Mouse (Mus musculus): ENCODE results near the gene AL607142.1. TPM values are rescaled to one million over a fixed set of nuclear protein-coding genes. Genes with fewer than 3 reads are reported as not detected.

AL607142.1 gene
- total and polyA plus RNA-seq, 2 experiments from 2014 or later = not detected

GRCm38 (mm10) chr4:120054145-120054544 is 10.7 kb upstream of the AL607142.1 start:
- 78% methylated on average over 9 of the region's 9 CpGs for WGBS
- Histone ChIP-seq H3K27me3 (ENCODE audit: insufficient read depth, low read length) (no peaks in the 10 kb centered on the region), H3K27ac (no peak overlapping the region), H3K36me3 (ENCODE audit: insufficient read depth, low read length) (no peaks in the 10 kb centered on the region), H3K9ac (replicated peaks; ENCODE audit: low read length) (no peak overlapping the region), H3K9me3 (ENCODE audit: low read length) (no peaks in the 10 kb centered on the region), H3K4me1 (ENCODE audit: insufficient read depth, low read length) (no peaks in the 10 kb centered on the region), H3K4me3 (ENCODE audit: low read length) (no peak overlapping the region), H3K4me2 (ENCODE audit: low read depth, low read length) (no peak overlapping the region)
- ATAC-seq = no peak
- DNase-seq (ENCODE audit: low spot score) = no peak
- TF ChIP-seq CTCF (IDR thresholded peaks at IDR 0.05; ENCODE audit: low read depth) = no peak

- ATAC-seq (no peak), DNase-seq (ENCODE audit: low spot score) (no peak)
- Histone ChIP-seq H3K9me3 (ENCODE audit: low read length) (no peaks in the 10 kb centered on the region), H3K27me3 (ENCODE audit: insufficient read depth, low read length) (no peaks in the 10 kb centered on the region), H3K27ac (no peak overlapping the region), H3K4me2 (ENCODE audit: low read depth, low read length) (no peak overlapping the region), H3K4me1 (ENCODE audit: insufficient read depth, low read length) (no peaks in the 10 kb centered on the region), H3K36me3 (ENCODE audit: insufficient read depth, low read length) (no peaks in the 10 kb centered on the region), H3K4me3 (ENCODE audit: low read length) (no peak overlapping the region), H3K9ac (replicated peaks; ENCODE audit: low read length) (no peak overlapping the region)
- no peak for TF ChIP-seq CTCF (IDR thresholded peaks at IDR 0.05; ENCODE audit: low read depth)
- 89% methylated on average over 9 of the region's 9 CpGs for WGBS
Measured at GRCm38 (mm10) chr4:120056451-120056850, 8.3 kb upstream of the AL607142.1 start.

GRCm38 (mm10) chr4:120057529-120057928 is 7.3 kb upstream of the AL607142.1 start:
- Histone ChIP-seq H3K27me3 (ENCODE audit: insufficient read depth, low read length) (no peaks in the 10 kb centered on the region), H3K36me3 (ENCODE audit: insufficient read depth, low read length) (no peaks in the 10 kb centered on the region), H3K4me2 (ENCODE audit: low read depth, low read length) (no peak overlapping the region), H3K9me3 (ENCODE audit: low read length) (no peaks in the 10 kb centered on the region), H3K4me3 (ENCODE audit: low read length) (no peak overlapping the region), H3K9ac (replicated peaks; ENCODE audit: low read length) (no peak overlapping the region), H3K27ac (no peak overlapping the region), H3K4me1 (ENCODE audit: insufficient read depth, low read length) (no peaks in the 10 kb centered on the region)
- no peak for ATAC-seq
- peak; percentile 18; the same call in 1 of the 2 replicates for TF ChIP-seq CTCF (IDR thresholded peaks at IDR 0.05; ENCODE audit: low read depth)
- 78% methylated on average over 8 of the region's 8 CpGs for WGBS
- DNase-seq (ENCODE audit: low spot score) = no peak

- H3K9ac ChIP-seq (replicated peaks; ENCODE audit: low read length) = no peak overlapping the region
- ATAC-seq = no peak
- no peak for TF ChIP-seq CTCF (IDR thresholded peaks at IDR 0.05; ENCODE audit: low read depth)
Measured at GRCm38 (mm10) chr4:120058157-120058556, 6.6 kb upstream of the AL607142.1 start.

GRCm38 (mm10) chr4:120058794-120059193 is 6.0 kb upstream of the AL607142.1 start:
- Histone ChIP-seq H3K4me2 (ENCODE audit: low read depth, low read length) (no peak overlapping the region), H3K36me3 (ENCODE audit: insufficient read depth, low read length) (no peaks in the 10 kb centered on the region), H3K27me3 (ENCODE audit: insufficient read depth, low read length) (no peaks in the 10 kb centered on the region), H3K9ac (replicated peaks; ENCODE audit: low read length) (no peak overlapping the region), H3K4me1 (ENCODE audit: insufficient read depth, low read length) (no peaks in the 10 kb centered on the region), H3K27ac (no peak overlapping the region), H3K9me3 (ENCODE audit: low read length) (no peaks in the 10 kb centered on the region), H3K4me3 (ENCODE audit: low read length) (no peak overlapping the region)
- ATAC-seq (no peak), DNase-seq (ENCODE audit: low spot score) (no peak)
- TF ChIP-seq CTCF (IDR thresholded peaks at IDR 0.05; ENCODE audit: low read depth) = no peak
- WGBS = 74% methylated on average over 10 of the region's 10 CpGs

More at GRCm38 (mm10) chr4:120058157-120058556, 6.6 kb upstream of the AL607142.1 start:
- Histone ChIP-seq H3K4me3 (ENCODE audit: low read length) (no peak overlapping the region), H3K4me2 (ENCODE audit: low read depth, low read length) (no peak overlapping the region), H3K27ac (no peak overlapping the region), H3K4me1 (ENCODE audit: insufficient read depth, low read length) (no peaks in the 10 kb centered on the region), H3K27me3 (ENCODE audit: insufficient read depth, low read length) (no peaks in the 10 kb centered on the region), H3K36me3 (ENCODE audit: insufficient read depth, low read length) (no peaks in the 10 kb centered on the region), H3K9me3 (ENCODE audit: low read length) (no peaks in the 10 kb centered on the region)
- 93% methylated on average over 3 of the region's 3 CpGs for WGBS
- DNase-seq (ENCODE audit: low spot score) = no peak

GRCm38 (mm10) chr4:120061727-120062126 is 3.1 kb upstream of the AL607142.1 start:
- no peak overlapping the region for H3K4me3 ChIP-seq (ENCODE audit: low read length)
- no peaks in the 10 kb centered on the region for H3K4me1 ChIP-seq (ENCODE audit: insufficient read depth, low read length)
- H3K9ac ChIP-seq (replicated peaks; ENCODE audit: low read length) = no peak overlapping the region
- 91% methylated on average over 6 of the region's 6 CpGs for WGBS
- no peak for DNase-seq (ENCODE audit: low spot score)
- TF ChIP-seq CTCF (IDR thresholded peaks at IDR 0.05; ENCODE audit: low read depth) = no peak
- H3K27me3 ChIP-seq (ENCODE audit: insufficient read depth, low read length) = no peaks in the 10 kb centered on the region
- no peak for ATAC-seq
- H3K4me2 ChIP-seq (ENCODE audit: low read depth, low read length) = no peak overlapping the region
- no peak overlapping the region for H3K27ac ChIP-seq
- no peaks in the 10 kb centered on the region for H3K9me3 ChIP-seq (ENCODE audit: low read length)
- no peaks in the 10 kb centered on the region for H3K36me3 ChIP-seq (ENCODE audit: insufficient read depth, low read length)

GRCm38 (mm10) chr4:120062198-120062597 is 2.6 kb upstream of the AL607142.1 start:
- no peaks in the 10 kb centered on the region for H3K9me3 ChIP-seq (ENCODE audit: low read length)
- H3K27ac ChIP-seq = no peak overlapping the region
- H3K9ac ChIP-seq (replicated peaks; ENCODE audit: low read length) = no peak overlapping the region
- H3K36me3 ChIP-seq (ENCODE audit: insufficient read depth, low read length) = no peaks in the 10 kb centered on the region
- no peak for ATAC-seq
- TF ChIP-seq CTCF (IDR thresholded peaks at IDR 0.05; ENCODE audit: low read depth) = no peak
- DNase-seq (ENCODE audit: low spot score) = no peak
- 69% methylated on average over 6 of the region's 6 CpGs for WGBS
- no peak overlapping the region for H3K4me3 ChIP-seq (ENCODE audit: low read length)
- no peaks in the 10 kb centered on the region for H3K27me3 ChIP-seq (ENCODE audit: insufficient read depth, low read length)
- H3K4me1 ChIP-seq (ENCODE audit: insufficient read depth, low read length) = no peaks in the 10 kb centered on the region
- H3K4me2 ChIP-seq (ENCODE audit: low read depth, low read length) = no peak overlapping the region

Measured in hindbrain, postnatal 0 days (tissue).